Mouse (Mus musculus) c-Kit-positive CD71-positive TER-119-positive erythroid progenitor cells, embryonic 14.5 days (primary cell): ENCODE measurements around the gene Proz.

Experiments
- DNase-seq: peaks from one replicate; pipeline ENCODE4 v3.0.0-alpha.2; 2013; ENCODE audit warnings: low spot score

Gene Proz

DNA sequence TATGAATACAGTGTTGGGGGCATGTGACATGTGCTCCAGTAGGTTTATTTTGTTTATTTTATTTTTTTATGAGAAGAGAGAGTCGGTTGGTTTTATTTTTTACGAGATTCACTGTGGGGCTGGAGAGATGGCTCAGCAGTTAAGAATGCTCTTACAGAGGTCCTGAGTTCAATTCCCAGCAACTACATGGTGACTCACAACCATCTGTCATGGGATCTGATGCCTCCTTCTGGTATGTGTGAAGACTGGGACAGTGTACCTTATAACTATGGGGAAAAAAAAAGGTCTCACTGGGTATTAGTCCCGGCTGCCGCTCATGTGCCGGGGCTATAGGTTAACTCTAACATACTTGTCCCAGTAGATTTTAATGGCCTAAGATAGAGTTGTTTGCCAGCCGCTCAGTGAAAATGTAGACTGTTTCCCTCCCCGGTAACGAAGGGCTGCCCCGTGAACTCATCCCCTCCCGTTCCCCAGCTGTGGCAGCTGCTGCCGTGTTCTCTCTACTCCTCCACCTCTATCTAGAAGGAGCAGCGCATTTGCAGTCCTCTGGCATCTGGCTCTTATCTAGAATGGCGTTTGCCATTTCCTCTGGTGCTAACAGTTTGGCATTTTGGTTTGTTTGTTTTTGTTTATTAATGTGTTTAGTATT lies 47.4 kb downstream of the Proz start:
- peak; percentile 80 for DNase-seq

DNA sequence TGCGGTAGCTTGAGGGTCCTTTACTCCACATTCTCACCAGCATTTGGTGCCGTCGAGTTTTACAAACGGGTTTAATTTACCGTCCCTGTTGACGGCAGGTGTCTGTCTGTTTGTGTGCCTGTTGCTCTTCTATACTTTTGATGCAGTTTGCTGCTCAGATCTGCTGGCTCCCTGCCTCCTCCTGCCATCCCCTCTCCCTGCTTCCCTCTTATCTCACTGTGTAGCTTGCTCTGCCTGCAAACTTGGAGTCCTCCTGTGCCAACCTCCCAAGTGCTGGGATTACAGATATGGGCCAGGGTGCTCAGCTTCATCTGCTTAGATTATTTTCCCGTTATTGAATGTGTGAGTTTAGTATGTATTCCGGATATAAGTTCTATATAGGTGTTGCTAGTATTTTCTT lies 48.3 kb downstream of the Proz start:
- DNase-seq: peak; percentile 60

DNA sequence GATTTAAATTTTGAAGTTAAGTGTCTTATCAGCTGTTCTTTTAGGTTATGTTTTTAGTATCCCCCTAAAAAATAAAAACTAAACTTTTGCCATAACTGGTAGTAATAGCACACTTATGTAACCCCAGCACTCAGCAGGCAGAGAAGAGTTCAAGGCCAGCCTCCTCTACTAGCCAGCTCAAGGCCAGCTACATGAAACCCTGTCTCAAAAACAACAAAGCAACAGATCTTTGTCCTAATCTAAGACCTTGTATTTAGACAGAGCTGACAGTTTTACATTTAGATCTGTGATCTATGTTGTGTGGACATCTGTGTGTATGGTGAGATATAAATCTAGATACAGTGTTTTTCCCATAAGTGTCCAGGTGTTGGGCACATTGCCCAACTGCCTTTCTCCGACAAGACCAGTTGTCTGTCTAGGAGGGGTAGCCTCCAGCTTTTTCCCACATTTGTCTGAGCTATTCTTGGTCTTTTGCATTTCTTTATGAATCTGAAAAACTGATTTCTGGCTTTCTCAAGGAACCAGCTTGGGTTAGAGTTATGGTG lies 48.8 kb downstream of the Proz start:
- DNase-seq: no peak

DNA sequence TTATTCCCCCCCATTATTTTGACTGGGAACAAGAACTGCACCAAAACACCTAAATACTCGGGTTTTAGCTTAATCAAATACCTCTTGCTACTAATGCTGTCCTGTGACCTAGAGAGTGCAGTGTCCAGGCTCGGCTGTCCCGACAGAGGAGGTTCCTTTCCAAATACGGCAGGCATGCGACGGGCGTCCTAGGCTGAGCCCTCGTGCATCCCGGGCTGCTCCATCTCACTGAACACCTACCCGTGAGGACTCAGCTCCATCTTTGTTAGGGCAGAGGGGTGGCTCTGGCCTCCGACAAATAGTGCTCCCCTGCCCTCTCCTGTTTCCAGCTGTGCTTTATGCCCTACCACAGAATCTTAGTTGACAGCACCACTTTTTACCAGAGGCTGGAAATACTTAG lies 51.2 kb downstream of the Proz start:
- no peak for DNase-seq

DNA sequence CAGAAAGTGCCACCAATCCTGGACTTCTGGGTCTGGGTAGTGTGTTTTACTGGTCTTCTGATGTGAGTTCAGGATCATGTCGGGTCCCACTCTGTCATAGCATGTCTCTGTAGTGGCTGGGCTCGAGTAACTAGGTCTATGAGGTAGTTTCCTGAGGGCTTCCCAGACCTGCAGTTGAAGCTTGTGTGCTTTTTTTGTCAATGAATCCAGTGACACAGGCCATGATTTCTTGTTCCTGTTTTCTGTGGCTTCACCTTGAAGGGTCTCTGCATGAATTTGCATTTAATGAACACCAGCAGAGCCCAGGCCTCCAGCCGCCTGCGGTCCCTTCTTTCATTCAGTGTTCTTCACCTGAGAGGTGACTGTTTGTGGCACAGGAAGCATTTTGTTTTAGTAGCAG lies 52.5 kb downstream of the Proz start:
- no peak for DNase-seq

DNA sequence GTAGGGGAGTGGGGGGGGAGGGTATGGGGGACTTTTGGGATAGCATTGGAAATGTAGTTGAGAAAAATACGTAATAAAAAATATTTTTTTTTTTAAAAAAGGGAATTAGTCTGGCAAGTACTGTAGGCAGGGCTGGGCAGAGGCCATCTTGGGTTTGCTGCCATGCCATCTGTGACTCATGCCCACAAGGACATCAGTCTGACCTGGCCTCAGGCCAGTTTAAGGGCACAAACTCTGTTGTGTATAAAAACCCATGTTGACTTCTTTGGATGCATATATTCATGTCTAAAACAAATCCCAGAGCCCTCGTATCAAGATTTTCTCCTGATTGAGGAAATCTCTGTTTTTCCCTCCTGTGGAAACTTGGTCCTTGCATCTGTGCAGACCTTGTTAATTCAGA lies 56.4 kb downstream of the Proz start:
- DNase-seq: no peak

DNA sequence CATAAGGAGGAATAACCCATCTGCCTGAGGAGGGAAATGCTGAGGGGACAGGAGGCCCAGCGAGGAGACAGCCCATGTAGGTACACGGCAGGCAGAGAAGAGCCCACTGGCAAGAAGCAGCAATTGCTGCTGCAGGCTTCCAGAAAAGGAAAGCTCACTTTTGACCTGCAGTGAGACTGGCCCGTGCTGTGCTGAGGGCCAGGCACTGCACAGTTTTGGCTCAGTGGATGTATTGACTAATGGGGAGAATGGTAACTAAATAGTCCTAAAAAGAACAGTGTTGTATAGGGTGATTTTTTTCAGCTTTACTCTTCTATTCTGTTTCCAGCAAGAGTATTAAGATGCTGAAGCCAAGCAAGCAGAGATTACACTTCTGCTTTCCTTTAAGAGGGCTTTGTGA lies 57.8 kb downstream of the Proz start:
- no peak for DNase-seq

DNA sequence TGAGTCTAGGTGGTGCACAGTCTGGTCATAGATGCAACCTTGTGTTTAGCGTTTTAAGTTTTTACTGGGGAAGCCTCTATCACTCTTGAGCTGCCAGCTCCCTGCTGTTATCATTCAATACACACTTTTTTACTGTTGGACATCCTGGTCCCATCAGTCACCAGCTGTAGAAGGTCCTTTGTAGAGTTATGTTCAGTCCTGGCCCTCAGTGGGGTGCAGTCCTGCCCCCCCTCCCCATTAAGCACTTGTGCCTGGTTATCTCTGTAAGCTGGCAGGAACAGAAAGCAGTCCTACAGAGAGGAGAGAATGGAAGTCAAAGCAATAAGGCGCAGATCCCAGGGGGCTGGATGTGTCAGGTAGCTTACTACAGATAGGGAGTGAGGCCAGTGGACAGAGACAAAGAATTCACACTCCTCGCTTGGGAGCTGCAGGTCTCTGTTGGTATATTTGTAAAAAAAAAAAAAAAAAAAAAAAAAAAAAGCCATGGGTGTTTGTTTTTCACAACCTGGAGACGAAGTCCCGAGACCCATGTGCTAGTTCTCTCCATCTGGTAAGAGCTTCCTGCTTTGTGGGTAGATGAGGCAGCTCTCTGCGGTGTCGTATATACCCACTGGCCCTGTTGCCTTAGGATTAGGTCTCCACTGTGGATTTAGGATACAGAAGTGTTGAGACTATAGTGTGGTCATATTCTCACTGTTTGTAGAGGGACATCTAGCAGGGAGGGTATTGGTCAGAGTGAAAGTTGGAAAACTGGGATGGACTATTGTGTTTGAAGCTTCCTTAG lies 60.4 kb downstream of the Proz start:
- DNase-seq: peak; percentile 51

DNA sequence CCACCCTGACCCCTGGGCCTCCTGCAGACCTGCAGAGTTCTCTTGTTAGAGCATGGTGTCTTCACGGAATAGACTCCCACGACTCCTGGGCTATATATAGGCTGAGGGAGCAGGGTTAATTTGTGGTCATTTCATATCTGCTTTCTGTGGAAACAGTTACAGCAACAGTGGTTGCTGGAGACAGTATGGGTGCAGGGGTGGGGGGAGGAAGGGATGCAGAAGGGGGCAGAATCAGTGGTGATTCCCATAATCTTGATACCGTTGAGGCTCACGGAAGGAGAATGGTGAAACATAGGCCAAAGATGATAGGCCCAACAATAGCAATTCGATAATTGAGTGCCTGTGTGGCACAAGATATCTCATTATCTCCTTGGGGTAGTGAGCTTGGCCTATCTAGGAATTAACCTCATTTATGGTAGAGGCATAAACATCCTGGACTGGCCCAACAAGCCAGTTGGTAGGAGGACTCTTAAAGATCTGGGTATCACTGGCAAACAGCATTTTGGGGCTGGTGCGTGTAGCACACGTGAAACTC lies 62.2 kb downstream of the Proz start:
- no peak for DNase-seq

DNA sequence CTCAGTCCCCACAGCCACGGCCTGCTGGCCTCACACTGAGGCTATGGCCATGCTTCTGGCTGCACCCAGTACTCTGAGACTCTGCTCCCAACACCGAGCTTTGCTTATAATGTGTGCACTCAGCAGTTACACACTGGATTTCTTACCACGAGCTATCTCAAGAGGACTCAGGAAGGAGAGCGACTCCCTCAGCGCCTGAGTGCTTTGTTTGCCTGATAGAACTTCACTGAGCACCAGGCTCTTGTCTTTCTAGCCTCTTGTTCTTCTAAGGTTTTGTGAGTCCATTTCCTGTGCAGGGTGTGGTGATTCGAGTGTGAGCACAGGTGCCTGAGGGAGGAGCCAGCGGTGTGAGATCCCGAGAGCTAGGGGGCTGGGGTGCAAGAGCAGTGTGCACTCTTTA lies 64.2 kb downstream of the Proz start:
- DNase-seq: no peak
